Mouse (Mus musculus) heart, embryonic 16.5 days (tissue): ENCODE results near the gene Pak1. TPM values are rescaled to one million over a fixed set of nuclear protein-coding genes. Genes with fewer than 3 reads are reported as not detected.

Experiments
- ATAC-seq: fragments of 200-750 bp; cut with Nextera tagmentation; replicated peaks from 2 replicates; pipeline ENCODE4 v1.8.0; 2017; ENCODE audit warnings: moderate number of reproducible peaks; ENCODE audit not compliant: insufficient read depth, low FRiP score; ENCODE audit errors: extremely low read depth
- H3K27ac ChIP-seq: fragments of 300-500 bp; sonication (generic); 2 replicates; pipeline ENCODE4 v1.5.1; 2014; ENCODE audit warnings: mild to moderate bottlenecking, low read length, control low read depth, moderate library complexity
- H3K27me3 ChIP-seq: fragments of 300-500 bp; sonication (generic); 2 replicates; pipeline ENCODE4 v1.6.1; 2014; ENCODE audit warnings: low read length, mixed read lengths; ENCODE audit not compliant: control insufficient read depth, insufficient read depth
- H3K36me3 ChIP-seq: fragments of 300-500 bp; sonication (generic); 2 replicates; pipeline ENCODE4 v1.6.1; 2014; ENCODE audit not compliant: control insufficient read depth, insufficient read depth
- H3K4me1 ChIP-seq: fragments of 300-500 bp; sonication (generic); 2 replicates; pipeline ENCODE4 v1.6.1; 2014; ENCODE audit warnings: low read length, mixed read lengths; ENCODE audit not compliant: control insufficient read depth, insufficient read depth
- H3K4me2 ChIP-seq: fragments of 300-500 bp; sonication (generic); 2 replicates; pipeline ENCODE4 v1.6.1; 2014; ENCODE audit warnings: low read depth, mild to moderate bottlenecking, control low read depth, low read length
- H3K4me3 ChIP-seq: fragments of 300-500 bp; sonication (generic); 2 replicates; pipeline ENCODE4 v1.5.1; 2014; ENCODE audit warnings: mild to moderate bottlenecking, control low read depth, low read length
- H3K9ac ChIP-seq: fragments of 300-500 bp; sonication (generic); 2 replicates; pipeline ENCODE4 v1.6.1; 2014; ENCODE audit warnings: low read length, control low read depth
- H3K9me3 ChIP-seq: fragments of 300-500 bp; sonication (generic); replicated peaks from 2 replicates; pipeline ENCODE4 v1.6.1; 2016; ENCODE audit warnings: low read length; ENCODE audit not compliant: control insufficient read depth
- WGBS: fragments of 180-500 bp; shearing (Covaris S2); extraction: QIAGEN DNeasy Blood & Tissue Kit; methylation state at CpG from one replicate; pipeline ENCODE4 v1.1.7; 2014; 5-methylcytosine and 5-hydroxymethylcytosine counted together
- polyA plus RNA-seq: library from polyadenylated mRNA; unstranded; fragments of >200 nt; fragmentation: Nextera tagmentation; extraction: Ambion mirVana; gene quantifications from 2 replicates; pipeline ENCODE4 v1.2.1, GENCODE M21; 2015

Gene Pak1
- polyA plus RNA-seq, 1 experiment from 2014 or later, result 4.3 TPM

DNA sequence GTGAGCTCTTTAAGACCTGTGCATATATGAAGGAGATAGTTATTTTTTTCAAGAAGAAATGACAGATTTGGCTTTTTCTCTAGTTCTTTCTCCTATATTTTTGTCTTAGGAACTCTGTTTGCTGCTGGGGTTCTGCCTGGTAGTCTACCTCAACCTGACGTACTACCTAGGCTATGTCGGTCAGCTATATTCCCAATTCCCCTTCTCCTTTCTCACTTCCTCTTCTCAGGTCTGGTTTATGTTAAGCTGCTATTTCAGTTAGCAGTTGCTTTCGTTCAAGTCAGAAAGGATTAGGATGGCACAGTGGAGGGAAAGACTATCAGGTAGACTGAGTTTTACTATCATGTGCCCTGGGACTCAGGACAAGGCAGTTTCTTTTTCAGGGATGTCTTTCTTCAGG lies 75.2 kb downstream of the Pak1 start:
- Histone ChIP-seq H3K36me3 (no peaks in the 10 kb centered on the region), H3K9me3 (no peaks in the 10 kb centered on the region), H3K27ac (no peak overlapping the region), H3K27me3 (no peaks in the 10 kb centered on the region), H3K4me3 (no peak overlapping the region), H3K4me2 (no peak overlapping the region), H3K9ac (no peak overlapping the region), H3K4me1 (no peaks in the 10 kb centered on the region)
- WGBS, result 56% methylated on average over 3 of the region's 3 CpGs
- ATAC-seq, result no peak

DNA sequence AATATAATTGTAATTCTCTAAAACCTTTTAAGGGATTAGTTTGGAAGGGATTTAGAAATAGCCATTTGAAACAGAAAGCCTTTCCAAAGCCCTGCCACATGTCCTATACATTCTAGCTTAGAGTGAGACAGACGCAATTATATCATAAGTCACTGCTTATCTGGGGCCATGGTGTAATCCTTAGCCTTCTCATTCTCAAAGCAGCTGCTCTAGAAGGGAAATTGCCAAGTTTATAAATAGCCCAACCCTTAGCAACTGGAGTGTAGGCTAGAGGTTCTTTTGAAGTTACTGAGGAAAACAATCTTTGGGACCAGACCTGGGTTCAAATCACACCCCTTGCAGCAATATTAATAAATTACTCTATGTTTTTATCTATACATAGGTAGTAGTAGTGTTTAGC lies 76.2 kb downstream of the Pak1 start:
- no peaks in the 10 kb centered on the region for H3K9me3 ChIP-seq
- no peak overlapping the region for H3K4me2 ChIP-seq
- H3K4me1 ChIP-seq, result no peaks in the 10 kb centered on the region
- H3K4me3 ChIP-seq, result no peak overlapping the region
- H3K9ac ChIP-seq, result no peak overlapping the region
- no peak overlapping the region for H3K27ac ChIP-seq
- no peaks in the 10 kb centered on the region for H3K36me3 ChIP-seq
- no peak for ATAC-seq
- H3K27me3 ChIP-seq, result no peaks in the 10 kb centered on the region
- WGBS, result 33% methylated on average over 1 of the region's 1 CpGs

DNA sequence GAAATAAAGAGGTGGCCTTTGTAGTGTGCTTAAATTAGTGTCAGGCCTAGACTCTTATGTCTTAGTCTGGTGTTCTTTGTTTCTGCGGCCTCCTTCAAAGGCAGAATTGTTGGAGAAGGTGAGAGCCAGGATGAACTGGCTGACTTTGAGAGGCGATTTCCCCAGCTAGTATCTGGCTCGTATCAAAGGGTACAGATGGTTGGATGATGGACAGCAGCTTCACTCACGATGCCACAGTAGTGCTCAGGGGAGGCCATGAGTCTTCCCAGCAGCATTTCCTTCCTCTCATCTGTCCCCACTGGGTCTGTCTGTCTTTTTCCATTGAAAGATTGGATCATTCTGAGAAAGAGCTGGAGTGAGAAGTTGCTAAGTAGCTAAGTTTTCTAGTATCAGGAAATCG lies 79.5 kb downstream of the Pak1 start:
- whole genome bisulfite sequencing, result 73% methylated on average over 5 of the region's 5 CpGs
- no peak overlapping the region for H3K27ac ChIP-seq
- no peaks in the 10 kb centered on the region for H3K36me3 ChIP-seq
- H3K9me3 ChIP-seq, result no peaks in the 10 kb centered on the region
- H3K27me3 ChIP-seq, result no peaks in the 10 kb centered on the region
- ATAC-seq, result no peak
- no peaks in the 10 kb centered on the region for H3K4me1 ChIP-seq
- no peak overlapping the region for H3K9ac ChIP-seq
- H3K4me3 ChIP-seq, result no peak overlapping the region
- H3K4me2 ChIP-seq, result no peak overlapping the region

DNA sequence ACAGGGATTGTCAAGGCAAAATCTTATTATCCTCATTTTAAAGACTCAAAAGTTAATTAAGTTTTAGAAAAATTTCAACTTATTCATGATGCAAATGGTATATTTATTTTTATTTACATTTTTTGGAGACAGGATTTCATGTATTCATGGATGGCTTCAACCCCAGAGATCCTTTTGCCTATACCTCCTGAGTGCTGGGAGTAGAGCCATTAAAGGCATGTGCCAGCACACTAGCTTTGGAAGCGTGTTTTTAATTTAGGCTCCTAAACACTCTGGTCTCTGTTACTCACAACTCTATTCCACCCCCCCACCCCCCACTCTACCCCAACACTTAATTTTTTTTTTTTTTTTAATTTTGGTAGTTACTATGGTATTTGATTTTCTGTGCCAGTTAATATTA lies 80.4 kb downstream of the Pak1 start:
- ATAC-seq, result no peak
- Histone ChIP-seq H3K9me3 (no peaks in the 10 kb centered on the region), H3K27ac (no peak overlapping the region), H3K4me1 (no peaks in the 10 kb centered on the region), H3K4me2 (no peak overlapping the region), H3K9ac (no peak overlapping the region), H3K36me3 (no peaks in the 10 kb centered on the region), H3K4me3 (no peak overlapping the region), H3K27me3 (no peaks in the 10 kb centered on the region)
- 96% methylated on average over 1 of the region's 1 CpGs for WGBS

DNA sequence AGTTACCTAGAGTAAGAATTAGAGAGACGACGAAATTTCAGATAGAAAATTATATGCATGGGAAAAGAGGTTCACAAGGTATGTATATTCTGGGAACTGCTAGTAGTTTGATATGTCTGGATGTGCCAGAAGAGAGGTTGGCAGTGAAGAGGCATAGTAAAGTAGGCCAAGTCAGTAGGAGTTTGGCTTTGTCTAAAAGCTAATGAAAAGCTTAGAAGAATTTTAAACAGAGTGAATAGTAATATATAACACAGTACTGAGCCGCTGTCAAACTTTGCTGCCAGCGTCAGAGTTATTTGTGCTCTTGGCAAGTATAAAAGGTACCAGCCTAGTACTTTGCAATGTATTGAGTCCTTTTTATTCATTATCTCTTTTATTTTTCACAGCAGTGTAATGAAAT lies 84.1 kb downstream of the Pak1 start:
- no peaks in the 10 kb centered on the region for H3K36me3 ChIP-seq

DNA sequence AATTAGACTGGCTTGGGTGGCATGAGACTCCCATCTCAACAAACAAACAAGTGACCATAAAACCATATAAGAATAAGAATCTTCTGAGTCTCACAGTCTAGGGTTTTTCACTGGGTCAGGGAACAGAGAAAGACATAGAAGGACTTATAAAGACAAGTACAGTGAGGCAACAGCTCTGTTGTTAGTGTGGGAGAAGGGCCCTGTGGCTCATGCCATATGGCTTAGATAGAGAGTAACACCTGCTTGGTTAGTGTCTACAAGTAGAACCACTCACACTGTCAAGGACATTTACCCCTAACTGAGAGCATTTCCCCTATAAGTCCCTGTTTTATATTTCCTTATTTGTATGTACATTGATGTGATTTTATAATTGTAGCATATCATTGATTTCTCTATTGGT lies 85.0 kb downstream of the Pak1 start:
- H3K9me3 ChIP-seq, result no peaks in the 10 kb centered on the region
- H3K36me3 ChIP-seq, result no peaks in the 10 kb centered on the region
- H3K27me3 ChIP-seq, result no peaks in the 10 kb centered on the region
- no peaks in the 10 kb centered on the region for H3K4me1 ChIP-seq
- H3K9ac ChIP-seq, result no peak overlapping the region
- H3K27ac ChIP-seq, result no peak overlapping the region
- no peak overlapping the region for H3K4me3 ChIP-seq
- no peak overlapping the region for H3K4me2 ChIP-seq
- no peak for ATAC-seq

More for the DNA sequence above, 84.1 kb downstream of the Pak1 start:
- H3K9ac ChIP-seq, result no peak overlapping the region
- WGBS, result 87% methylated on average over 4 of the region's 4 CpGs
- no peaks in the 10 kb centered on the region for H3K27me3 ChIP-seq
- ATAC-seq, result no peak
- no peak overlapping the region for H3K4me2 ChIP-seq
- H3K4me3 ChIP-seq, result no peak overlapping the region
- no peak overlapping the region for H3K27ac ChIP-seq
- no peaks in the 10 kb centered on the region for H3K9me3 ChIP-seq
- no peaks in the 10 kb centered on the region for H3K4me1 ChIP-seq

DNA sequence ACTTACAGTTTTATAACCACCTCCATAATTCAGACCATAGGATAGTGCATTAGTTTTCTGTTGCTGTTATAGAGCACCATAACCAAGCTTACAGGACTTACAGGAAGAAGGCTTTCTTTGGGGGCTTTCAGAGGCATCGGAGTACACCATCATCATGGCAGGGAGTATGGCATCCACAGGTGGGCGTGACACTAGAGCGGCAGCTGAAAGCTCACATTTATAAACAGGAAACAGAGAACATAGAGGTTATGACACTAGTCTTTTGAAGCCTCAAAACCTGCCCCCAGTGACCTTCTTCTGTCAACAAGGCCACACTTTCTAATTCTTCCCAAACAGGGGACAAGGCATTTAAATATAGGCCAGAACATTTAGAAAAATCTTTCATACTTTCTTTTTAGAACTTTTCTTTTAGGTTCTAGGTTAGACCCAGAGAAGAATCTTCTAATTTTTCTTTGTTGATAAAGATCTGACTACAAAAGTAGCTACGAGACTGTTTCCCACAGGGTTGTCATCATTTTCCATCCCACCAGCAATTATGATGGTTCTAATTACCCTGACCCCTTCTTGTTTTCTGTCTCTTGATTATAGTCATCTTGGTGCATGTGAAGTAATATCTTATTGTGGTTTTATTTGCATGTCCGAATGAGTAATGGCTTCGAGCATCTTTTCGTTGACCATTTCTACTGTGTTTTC lies 89.7 kb downstream of the Pak1 start:
- Histone ChIP-seq H3K27me3 (no peaks in the 10 kb centered on the region), H3K4me1 (no peaks in the 10 kb centered on the region), H3K9me3 (no peaks in the 10 kb centered on the region), H3K4me3 (no peak overlapping the region), H3K4me2 (no peak overlapping the region), H3K9ac (no peak overlapping the region), H3K36me3 (no peaks in the 10 kb centered on the region), H3K27ac (no peak overlapping the region)
- no peak for ATAC-seq
- 76% methylated on average over 7 of the region's 7 CpGs for WGBS

DNA sequence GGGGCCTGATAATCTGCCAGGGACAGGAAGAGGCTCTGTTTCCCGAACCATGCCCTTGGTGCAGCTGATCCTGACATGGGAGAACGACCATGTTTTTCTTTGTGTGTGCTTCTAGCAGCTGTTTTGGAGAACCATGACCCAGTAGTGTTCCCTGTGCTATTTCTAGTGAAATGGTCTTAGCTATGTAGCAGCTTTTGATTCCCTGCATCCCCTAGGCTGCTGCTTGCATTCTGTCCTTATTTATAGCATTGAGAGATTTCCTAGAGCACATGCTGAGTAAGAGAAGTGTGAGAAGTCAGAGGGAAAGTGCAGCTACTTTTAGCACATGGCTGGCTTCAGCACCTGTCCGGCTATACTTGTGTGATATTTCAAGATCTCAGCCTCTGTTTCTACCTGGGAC lies 123.3 kb downstream of the Pak1 start:
- Histone ChIP-seq H3K4me1 (peaks cover 9% of the 10 kb centered on the region), H3K36me3 (no peaks in the 10 kb centered on the region), H3K4me2 (no peak overlapping the region), H3K4me3 (no peak overlapping the region), H3K27me3 (no peaks in the 10 kb centered on the region), H3K9me3 (no peaks in the 10 kb centered on the region), H3K27ac (peak overlapping the region; percentile 43), H3K9ac (no peak overlapping the region)
- WGBS, result 35% methylated on average over 3 of the region's 3 CpGs
- peak; percentile 49 for ATAC-seq

DNA sequence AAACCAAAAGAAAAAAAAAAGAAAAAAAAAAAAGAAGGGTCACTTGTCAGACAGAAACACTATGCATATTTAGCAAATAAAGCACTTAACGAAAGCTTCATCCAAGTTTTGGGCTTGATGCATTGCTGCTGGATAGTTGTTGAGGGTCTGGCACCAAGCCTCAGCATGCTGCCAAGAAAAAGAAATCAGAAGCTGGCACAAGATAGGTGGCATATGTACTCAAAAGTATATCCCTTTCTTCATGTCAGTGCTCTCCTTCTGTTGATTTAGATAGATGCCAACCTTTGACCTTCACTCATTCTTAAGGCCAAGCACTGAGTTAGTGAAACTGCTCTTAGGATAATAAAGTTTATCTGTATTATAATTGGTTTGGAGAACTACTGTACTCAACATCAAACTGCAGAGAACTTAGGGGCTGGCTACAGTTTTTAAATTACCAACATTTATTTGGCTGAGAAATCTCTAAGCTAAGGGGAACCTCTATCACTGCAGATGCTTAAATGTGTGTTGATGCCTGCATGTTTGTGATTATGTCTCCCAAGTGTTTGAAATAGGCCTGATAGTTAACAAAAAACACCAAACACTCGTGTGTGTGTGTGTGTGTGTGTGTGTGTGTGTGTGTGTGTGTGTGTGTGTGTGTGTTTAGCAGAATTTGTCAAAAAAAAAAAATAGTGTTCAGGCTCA lies 126.6 kb downstream of the Pak1 start:
- no peak overlapping the region for H3K4me3 ChIP-seq
- H3K4me2 ChIP-seq, result no peak overlapping the region
- ATAC-seq, result no peak
- 56% methylated on average over 2 of the region's 2 CpGs for WGBS
- H3K27ac ChIP-seq, result no peak overlapping the region
- no peaks in the 10 kb centered on the region for H3K36me3 ChIP-seq
- H3K27me3 ChIP-seq, result no peaks in the 10 kb centered on the region
- no peak overlapping the region for H3K9ac ChIP-seq
- no peaks in the 10 kb centered on the region for H3K9me3 ChIP-seq
- peaks cover 9% of the 10 kb centered on the region for H3K4me1 ChIP-seq
